Mouse (Mus musculus): ENCODE data around the gene Npr2.

Npr2 gene

GRCm38 (mm10) chr4:43672070-43672469 lies 40.3 kb downstream of the Npr2 start:
- peak; percentile 71 for DNase-seq (ENCODE audit: low spot score)

GRCm38 (mm10) chr4:43673703-43674102 lies 42.0 kb downstream of the Npr2 start:
- DNase-seq (ENCODE audit: low spot score), result no peak

GRCm38 (mm10) chr4:43674974-43675373 lies 43.2 kb downstream of the Npr2 start:
- no peak for DNase-seq (ENCODE audit: low spot score)

- no peak for DNase-seq (ENCODE audit: low spot score)
These were observed 43.9 kb downstream of the Npr2 start for GRCm38 (mm10) chr4:43675608-43676007.

GRCm38 (mm10) chr4:43678541-43678940 lies 46.8 kb downstream of the Npr2 start:
- no peak for DNase-seq (ENCODE audit: low spot score)

GRCm38 (mm10) chr4:43679416-43680043 lies 47.8 kb downstream of the Npr2 start:
- DNase-seq (ENCODE audit: low spot score), result no peak

- DNase-seq (ENCODE audit: low spot score), result no peak
These were observed 58.3 kb downstream of the Npr2 start for GRCm38 (mm10) chr4:43690021-43690420.

- DNase-seq (ENCODE audit: low spot score), result no peak
These were observed 59.3 kb downstream of the Npr2 start for GRCm38 (mm10) chr4:43691026-43691425.

GRCm38 (mm10) chr4:43693806-43694241 lies 62.1 kb downstream of the Npr2 start:
- peak; percentile 46 for DNase-seq (ENCODE audit: low spot score)

- no peak for DNase-seq (ENCODE audit: low spot score)
These were observed 62.9 kb downstream of the Npr2 start for GRCm38 (mm10) chr4:43694439-43695248.

GRCm38 (mm10) chr4:43695249-43695671 lies 63.5 kb downstream of the Npr2 start:
- no peak for DNase-seq (ENCODE audit: low spot score)

- DNase-seq (ENCODE audit: low spot score), result no peak
These were observed 64.8 kb downstream of the Npr2 start for GRCm38 (mm10) chr4:43696561-43696960.

GRCm38 (mm10) chr4:43700707-43701106 lies 69.0 kb downstream of the Npr2 start, which contains the start of gene Olfr70:
TSS of gene Olfr70 (minus strand) at chr4:43700807.
- no peak for DNase-seq (ENCODE audit: low spot score)

All from ovary, adult 18-20 months (tissue).